Mouse (Mus musculus): ENCODE measurements around the gene Brap. TPM values are rescaled to one million over a fixed set of nuclear protein-coding genes. Genes with fewer than 3 reads are reported as not detected.
A peak's percentile ranks its signal among the peaks of the same experiment; 100 is the strongest.
"Not testable (repeated sequence)": the region's sequence is repeated elsewhere in the genome, so short reads cannot be mapped to it uniquely, and the experiment has no call there.

Brap gene
- polyA plus RNA-seq, 1 experiment, result 41.2 TPM

- Histone ChIP-seq H3K4me1 (ENCODE audit: control insufficient read depth, insufficient read depth, low read length) (no peaks in the 10 kb centered on the region), H3K27ac (ENCODE audit: insufficient read depth, low read depth, low read length) (no peak overlapping the region), H3K4me3 (ENCODE audit: insufficient read depth, low read length) (no peak overlapping the region)
- no peak for TF ChIP-seq POLR2A (IDR thresholded peaks at IDR 0.05; ENCODE audit: borderline replicate concordance, low read depth, low read length)
- no peak for TF ChIP-seq CTCF (IDR thresholded peaks at IDR 0.05; ENCODE audit: low read depth, low read length)
Observed at GRCm38 (mm10) chr5:121634668-121635067, 25.7 kb upstream of the Brap start.

- TF ChIP-seq CTCF (IDR thresholded peaks at IDR 0.05; ENCODE audit: low read depth, low read length) (no peak), POLR2A (IDR thresholded peaks at IDR 0.05; ENCODE audit: borderline replicate concordance, low read depth, low read length) (no peak)
- no peaks in the 10 kb centered on the region for H3K4me1 ChIP-seq (ENCODE audit: control insufficient read depth, insufficient read depth, low read length)
- no peak overlapping the region for H3K4me3 ChIP-seq (ENCODE audit: insufficient read depth, low read length)
- no peak overlapping the region for H3K27ac ChIP-seq (ENCODE audit: insufficient read depth, low read depth, low read length)
Observed at GRCm38 (mm10) chr5:121637296-121637695, 23.1 kb upstream of the Brap start.

- H3K27ac ChIP-seq (ENCODE audit: insufficient read depth, low read depth, low read length), result no peak overlapping the region
- H3K4me3 ChIP-seq (ENCODE audit: insufficient read depth, low read length), result no peak overlapping the region
- TF ChIP-seq CTCF (IDR thresholded peaks at IDR 0.05; ENCODE audit: low read depth, low read length), result no peak
- no peak for TF ChIP-seq POLR2A (IDR thresholded peaks at IDR 0.05; ENCODE audit: borderline replicate concordance, low read depth, low read length)
- H3K4me1 ChIP-seq (ENCODE audit: control insufficient read depth, insufficient read depth, low read length), result no peaks in the 10 kb centered on the region
Observed at GRCm38 (mm10) chr5:121639601-121640000, 20.8 kb upstream of the Brap start.

DNA sequence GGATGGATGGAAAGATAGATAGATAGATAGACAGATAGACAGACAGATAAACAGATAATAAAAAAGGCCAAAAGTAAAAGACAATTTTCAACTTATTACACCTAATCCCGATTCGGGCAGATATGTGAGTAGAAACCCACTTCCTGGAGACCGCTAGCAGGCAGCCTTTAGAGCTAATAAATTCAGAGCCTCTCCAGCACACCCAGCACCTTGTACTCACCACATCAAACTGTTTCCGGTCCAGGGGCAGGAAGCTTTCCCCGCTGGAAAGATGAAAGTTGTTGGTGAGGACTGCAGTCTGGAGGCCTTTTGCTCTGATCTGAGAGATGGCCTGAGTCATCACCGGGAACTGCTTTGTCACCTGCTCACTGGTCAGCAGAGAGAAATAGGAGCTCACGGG lies 11.2 kb upstream of the Brap start:
- no peak overlapping the region for H3K4me3 ChIP-seq (ENCODE audit: insufficient read depth, low read length)
- TF ChIP-seq POLR2A (IDR thresholded peaks at IDR 0.05; ENCODE audit: borderline replicate concordance, low read depth, low read length) (no peak), CTCF (IDR thresholded peaks at IDR 0.05; ENCODE audit: low read depth, low read length) (no peak)
- H3K4me1 ChIP-seq (ENCODE audit: control insufficient read depth, insufficient read depth, low read length), result no peaks in the 10 kb centered on the region
- no peak overlapping the region for H3K27ac ChIP-seq (ENCODE audit: insufficient read depth, low read depth, low read length)

DNA sequence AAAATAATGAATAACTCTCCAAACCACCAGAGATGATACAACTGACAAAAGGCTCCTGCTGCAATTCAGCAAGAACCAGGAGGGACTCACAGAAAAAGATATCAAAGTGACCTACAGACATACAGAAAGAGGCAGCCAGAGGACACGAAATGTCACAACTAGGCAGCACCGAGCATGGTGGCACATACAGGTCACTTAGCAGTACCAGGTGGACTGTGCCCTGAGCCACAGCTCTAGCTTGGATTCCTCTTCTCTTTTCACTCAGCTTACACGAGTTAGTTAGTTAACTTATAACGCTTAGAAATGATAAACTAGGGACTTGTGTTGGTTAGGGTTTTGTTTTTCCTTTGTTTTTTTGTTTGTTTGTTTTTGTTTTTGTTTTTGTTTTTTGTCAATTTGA lies 5.8 kb upstream of the Brap start:
- Histone ChIP-seq H3K4me1 (ENCODE audit: control insufficient read depth, insufficient read depth, low read length) (peaks cover 2% of the 10 kb centered on the region; the same call in 1 of the 2 replicates), H3K4me3 (ENCODE audit: insufficient read depth, low read length) (no peak overlapping the region), H3K27ac (ENCODE audit: insufficient read depth, low read depth, low read length) (no peak overlapping the region)
- TF ChIP-seq POLR2A (IDR thresholded peaks at IDR 0.05; ENCODE audit: borderline replicate concordance, low read depth, low read length), result no peak
- TF ChIP-seq CTCF (IDR thresholded peaks at IDR 0.05; ENCODE audit: low read depth, low read length), result no peak

DNA sequence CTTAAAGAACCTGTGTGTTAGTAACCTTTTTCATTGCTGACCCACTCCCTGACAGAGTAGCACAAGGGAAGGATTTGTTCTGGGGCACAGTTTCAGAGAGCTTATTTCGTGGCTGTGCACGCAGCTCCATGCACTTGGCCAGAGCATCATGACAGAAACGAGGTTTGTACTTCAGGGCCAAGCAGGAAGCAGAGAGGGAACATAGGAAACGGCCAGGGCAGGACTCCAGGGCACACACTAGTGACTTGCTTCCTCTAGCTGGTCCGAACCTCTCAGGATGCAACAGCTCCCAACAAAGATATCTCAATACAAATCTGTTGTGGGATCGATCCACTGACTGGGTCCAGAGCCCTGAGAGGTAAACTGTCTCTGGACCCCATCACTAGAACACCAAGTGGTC lies 3.5 kb upstream of the Brap start:
- H3K27ac ChIP-seq (ENCODE audit: insufficient read depth, low read depth, low read length); H3K4me1 ChIP-seq (ENCODE audit: control insufficient read depth, insufficient read depth, low read length); H3K4me3 ChIP-seq (ENCODE audit: insufficient read depth, low read length): not testable (repeated sequence)

- not testable (repeated sequence) for H3K27ac ChIP-seq (ENCODE audit: insufficient read depth, low read depth, low read length); H3K4me1 ChIP-seq (ENCODE audit: control insufficient read depth, insufficient read depth, low read length); H3K4me3 ChIP-seq (ENCODE audit: insufficient read depth, low read length)
Observed at GRCm38 (mm10) chr5:121657656-121658055, 2.7 kb upstream of the Brap start.

DNA sequence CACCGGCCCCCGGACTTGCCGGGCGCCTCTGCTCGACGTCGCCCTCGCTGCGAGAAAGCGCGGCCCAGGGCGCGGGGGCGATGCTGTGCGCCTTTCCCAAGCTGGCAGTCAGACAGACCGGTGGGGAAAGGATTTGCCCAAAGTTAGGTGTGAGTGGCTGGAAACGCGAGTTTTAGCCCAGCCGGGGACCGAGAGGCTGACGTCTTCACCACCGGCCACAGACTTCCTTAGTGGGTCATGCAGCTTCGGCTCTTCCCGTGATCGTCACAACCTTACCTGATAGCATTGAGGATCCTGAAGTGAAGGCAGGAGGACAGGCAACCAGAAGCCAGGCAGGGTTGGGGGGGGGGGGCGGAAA lies 513 bp downstream of the Brap start:
- H3K4me3 ChIP-seq (ENCODE audit: insufficient read depth, low read length), result peak overlapping the region; percentile 82
- peak overlapping the region; percentile 27; the same call in 1 of the 2 replicates for H3K27ac ChIP-seq (ENCODE audit: insufficient read depth, low read depth, low read length)
- peaks cover 7% of the 10 kb centered on the region; the same call in 1 of the 2 replicates for H3K4me1 ChIP-seq (ENCODE audit: control insufficient read depth, insufficient read depth, low read length)

GRCm38 (mm10) chr5:121661494-121661893 lies 1.1 kb downstream of the Brap start:
- H3K4me1 ChIP-seq (ENCODE audit: control insufficient read depth, insufficient read depth, low read length), result peaks cover 7% of the 10 kb centered on the region; the same call in 1 of the 2 replicates
- peak overlapping the region; percentile 82 for H3K4me3 ChIP-seq (ENCODE audit: insufficient read depth, low read length)
- TF ChIP-seq POLR2A (IDR thresholded peaks at IDR 0.05; ENCODE audit: borderline replicate concordance, low read depth, low read length) (no peak), CTCF (IDR thresholded peaks at IDR 0.05; ENCODE audit: low read depth, low read length) (no peak)
- no peak overlapping the region for H3K27ac ChIP-seq (ENCODE audit: insufficient read depth, low read depth, low read length)

More for the DNA sequence above, 513 bp downstream of the Brap start:
- TF ChIP-seq CTCF (IDR thresholded peaks at IDR 0.05; ENCODE audit: low read depth, low read length) (no peak), POLR2A (IDR thresholded peaks at IDR 0.05; ENCODE audit: borderline replicate concordance, low read depth, low read length) (no peak)

DNA sequence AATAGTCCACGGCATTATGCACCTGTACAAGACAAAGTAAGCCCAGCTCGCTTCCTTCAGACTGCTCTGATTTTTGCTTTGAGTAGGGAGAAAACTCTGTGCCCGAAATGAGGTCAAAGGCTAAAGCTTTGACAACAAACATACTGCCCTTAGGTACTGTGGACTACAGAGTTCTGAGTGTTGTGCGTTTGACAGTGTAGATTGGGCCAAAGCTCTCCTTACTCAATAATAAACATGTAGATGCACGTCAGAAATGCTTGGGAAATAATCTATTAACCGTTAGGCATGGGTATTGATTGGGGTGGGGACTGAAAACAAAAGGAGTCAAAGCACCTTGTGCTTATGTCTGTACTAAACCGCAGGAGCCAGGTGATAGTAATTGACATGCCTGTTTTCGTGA lies 3.1 kb downstream of the Brap start:
- H3K4me1 ChIP-seq (ENCODE audit: control insufficient read depth, insufficient read depth, low read length), result peaks cover 7% of the 10 kb centered on the region; the same call in 1 of the 2 replicates
- H3K4me3 ChIP-seq (ENCODE audit: insufficient read depth, low read length), result no peak overlapping the region
- no peak overlapping the region for H3K27ac ChIP-seq (ENCODE audit: insufficient read depth, low read depth, low read length)
- TF ChIP-seq CTCF (IDR thresholded peaks at IDR 0.05; ENCODE audit: low read depth, low read length) (no peak), POLR2A (IDR thresholded peaks at IDR 0.05; ENCODE audit: borderline replicate concordance, low read depth, low read length) (no peak)

DNA sequence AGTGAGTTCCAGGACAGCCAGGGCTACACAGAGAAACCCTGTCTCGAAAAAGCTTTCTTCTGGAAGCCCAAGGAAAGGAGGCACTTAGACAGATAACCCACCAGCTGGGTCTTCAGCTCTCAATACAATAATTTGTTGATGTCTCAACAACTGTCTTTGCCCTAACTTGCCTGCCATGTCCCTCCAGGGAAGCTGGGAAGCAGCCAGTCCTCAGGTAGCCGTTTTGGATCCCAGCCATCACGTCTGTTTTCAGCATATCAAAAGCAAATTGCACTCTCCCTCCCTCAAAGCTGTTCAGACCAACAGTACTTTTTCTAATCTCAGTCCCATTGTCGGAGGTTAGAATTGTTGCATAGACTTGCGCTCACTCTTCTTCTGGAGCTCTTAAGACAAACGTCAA lies 3.7 kb downstream of the Brap start:
- TF ChIP-seq CTCF (IDR thresholded peaks at IDR 0.05; ENCODE audit: low read depth, low read length) (no peak), POLR2A (IDR thresholded peaks at IDR 0.05; ENCODE audit: borderline replicate concordance, low read depth, low read length) (no peak)
- peaks cover 7% of the 10 kb centered on the region; the same call in 1 of the 2 replicates for H3K4me1 ChIP-seq (ENCODE audit: control insufficient read depth, insufficient read depth, low read length)
- H3K27ac ChIP-seq (ENCODE audit: insufficient read depth, low read depth, low read length), result no peak overlapping the region
- no peak overlapping the region for H3K4me3 ChIP-seq (ENCODE audit: insufficient read depth, low read length)
